Mouse (Mus musculus): ENCODE data around the gene Tex19.1. TPM values are rescaled to one million over a fixed set of nuclear protein-coding genes. Genes with fewer than 3 reads are reported as not detected.

Tex19.1 gene
- polyA plus RNA-seq, 1 experiment from 2014 or later = not detected

DNA sequence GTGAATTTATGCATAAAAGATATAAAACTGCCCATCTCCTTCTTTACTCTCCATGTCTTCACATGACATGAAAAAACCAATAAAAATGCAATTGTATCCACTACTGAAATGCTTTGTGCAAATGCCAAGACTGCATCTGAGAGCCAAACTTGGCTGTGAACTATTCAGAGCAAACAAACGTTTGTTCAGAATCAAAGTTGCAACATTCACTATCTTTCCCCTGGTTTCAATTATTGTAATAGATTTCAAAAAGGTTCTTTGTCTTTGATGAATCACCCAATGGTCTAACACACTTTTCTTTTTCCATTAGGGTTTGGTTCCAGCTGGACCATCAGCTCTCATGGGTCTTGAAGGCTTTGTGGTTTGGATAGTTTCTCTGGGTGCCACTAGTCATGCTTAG, 16.3 kb upstream of the Tex19.1 start:
- no peaks in the 10 kb centered on the region for H3K4me1 ChIP-seq (ENCODE audit: insufficient read depth, low read depth, low read length)
- DNase-seq (ENCODE audit: low spot score) = peak; percentile 36
- H3K9ac ChIP-seq (replicated peaks; ENCODE audit: low read depth) = no peak overlapping the region
- WGBS = 50% methylated on average over 1 of the region's 1 CpGs
- no peak overlapping the region for H3K4me2 ChIP-seq (replicated peaks; ENCODE audit: low read depth, low read length)
- no peaks in the 10 kb centered on the region for H3K27me3 ChIP-seq (replicated peaks; ENCODE audit: insufficient read depth, low read length)
- H3K4me3 ChIP-seq (ENCODE audit: low read depth, low read length) = no peak overlapping the region
- TF ChIP-seq CTCF (IDR thresholded peaks at IDR 0.05) (no peak), EP300 (IDR thresholded peaks at IDR 0.05) (no peak)
- no peak for ATAC-seq
- H3K9me3 ChIP-seq (ENCODE audit: low read length) = no peaks in the 10 kb centered on the region
- H3K36me3 ChIP-seq (ENCODE audit: insufficient read depth, low read length) = no peaks in the 10 kb centered on the region
- H3K27ac ChIP-seq (ENCODE audit: low read length) = no peak overlapping the region

DNA sequence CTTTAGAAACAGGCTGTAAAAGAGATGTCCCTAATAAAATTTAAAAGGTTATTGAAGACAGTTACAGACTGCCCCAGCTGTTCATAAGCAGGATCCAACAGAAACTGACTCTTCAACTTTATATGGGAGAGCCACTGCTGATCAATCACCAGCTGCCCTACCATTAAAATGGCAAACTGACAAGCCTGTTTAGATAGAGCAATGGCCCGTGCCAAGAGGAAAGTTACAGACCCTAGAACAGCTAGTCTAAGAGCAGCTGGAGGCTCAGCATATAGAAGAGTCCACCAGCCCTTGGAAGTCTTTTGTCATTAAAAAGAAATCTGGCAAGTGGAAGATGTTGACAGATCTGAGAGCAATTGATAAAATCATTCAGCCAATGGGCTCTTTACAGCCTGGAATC, 11.3 kb upstream of the Tex19.1 start:
- WGBS = 29% methylated on average over 1 of the region's 1 CpGs
- H3K9me3 ChIP-seq (ENCODE audit: low read length) = no peaks in the 10 kb centered on the region
- DNase-seq (ENCODE audit: low spot score) (no peak), ATAC-seq (no peak)
- no peak overlapping the region for H3K4me3 ChIP-seq (ENCODE audit: low read depth, low read length)
- H3K27ac ChIP-seq (ENCODE audit: low read length) = no peak overlapping the region
- H3K36me3 ChIP-seq (ENCODE audit: insufficient read depth, low read length) = no peaks in the 10 kb centered on the region
- TF ChIP-seq EP300 (IDR thresholded peaks at IDR 0.05) = no peak
- H3K4me1 ChIP-seq (ENCODE audit: insufficient read depth, low read depth, low read length) = no peaks in the 10 kb centered on the region
- H3K27me3 ChIP-seq (replicated peaks; ENCODE audit: insufficient read depth, low read length) = no peaks in the 10 kb centered on the region
- no peak overlapping the region for H3K9ac ChIP-seq (replicated peaks; ENCODE audit: low read depth)
- no peak overlapping the region for H3K4me2 ChIP-seq (replicated peaks; ENCODE audit: low read depth, low read length)

DNA sequence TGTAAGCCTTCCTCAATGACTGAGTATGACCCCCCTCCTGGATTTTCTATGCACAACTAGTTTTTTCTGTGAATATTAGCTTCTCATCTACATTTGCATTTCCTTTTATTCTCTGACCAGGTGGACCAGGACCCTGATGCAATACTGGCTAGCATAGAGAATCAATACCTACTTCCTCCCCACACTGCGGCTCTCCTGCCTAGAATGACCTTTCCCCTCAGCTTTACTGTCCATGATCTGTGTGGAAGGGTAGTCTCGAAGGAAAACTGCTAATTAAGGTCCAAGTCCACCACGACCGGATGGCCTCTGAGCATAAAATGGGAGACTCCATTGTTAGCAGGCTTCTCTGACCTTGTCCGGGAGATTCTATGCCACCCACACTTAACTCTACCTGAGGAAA, 8.3 kb upstream of the Tex19.1 start:
- TF ChIP-seq EP300 (IDR thresholded peaks at IDR 0.05) (no peak), CTCF (IDR thresholded peaks at IDR 0.05) (no peak)
- no peak overlapping the region for H3K4me3 ChIP-seq (ENCODE audit: low read depth, low read length)
- DNase-seq (ENCODE audit: low spot score) (no peak), ATAC-seq (no peak)
- 87% methylated on average over 5 of the region's 5 CpGs for WGBS
- H3K36me3 ChIP-seq (ENCODE audit: insufficient read depth, low read length) = no peaks in the 10 kb centered on the region
- H3K4me2 ChIP-seq (replicated peaks; ENCODE audit: low read depth, low read length) = no peak overlapping the region
- no peak overlapping the region for H3K27ac ChIP-seq (ENCODE audit: low read length)
- no peak overlapping the region for H3K9ac ChIP-seq (replicated peaks; ENCODE audit: low read depth)
- no peaks in the 10 kb centered on the region for H3K4me1 ChIP-seq (ENCODE audit: insufficient read depth, low read depth, low read length)
- no peaks in the 10 kb centered on the region for H3K27me3 ChIP-seq (replicated peaks; ENCODE audit: insufficient read depth, low read length)
- no peaks in the 10 kb centered on the region for H3K9me3 ChIP-seq (ENCODE audit: low read length)

DNA sequence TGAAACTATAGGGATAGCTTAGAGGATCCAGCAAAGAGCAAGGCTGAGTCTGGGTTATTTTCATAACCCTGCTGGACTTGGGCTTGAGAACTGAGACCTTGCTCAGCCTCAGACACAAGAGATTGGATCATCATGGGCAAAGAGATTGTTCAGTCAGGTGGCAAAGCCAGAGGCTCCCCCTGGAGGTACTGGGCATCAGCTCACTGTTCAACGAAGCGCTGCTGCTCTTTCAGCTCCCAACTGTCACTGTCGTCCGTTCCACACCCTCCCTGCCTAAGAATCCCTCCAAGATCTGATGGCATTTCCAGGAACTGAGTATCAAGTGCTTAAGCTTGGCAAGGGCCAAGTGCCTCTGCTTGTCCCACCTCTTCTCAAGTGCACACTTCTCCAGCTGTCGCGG, 7.2 kb upstream of the Tex19.1 start:
- H3K27me3 ChIP-seq (replicated peaks; ENCODE audit: insufficient read depth, low read length) = no peaks in the 10 kb centered on the region
- H3K9me3 ChIP-seq (ENCODE audit: low read length) = no peaks in the 10 kb centered on the region
- H3K4me3 ChIP-seq (ENCODE audit: low read depth, low read length) = no peak overlapping the region
- H3K4me2 ChIP-seq (replicated peaks; ENCODE audit: low read depth, low read length) = no peak overlapping the region
- no peak overlapping the region for H3K9ac ChIP-seq (replicated peaks; ENCODE audit: low read depth)
- ATAC-seq = no peak
- H3K27ac ChIP-seq (ENCODE audit: low read length) = no peak overlapping the region
- H3K36me3 ChIP-seq (ENCODE audit: insufficient read depth, low read length) = no peaks in the 10 kb centered on the region
- peak; percentile 23 for DNase-seq (ENCODE audit: low spot score)
- 38% methylated on average over 6 of the region's 6 CpGs for WGBS
- TF ChIP-seq EP300 (IDR thresholded peaks at IDR 0.05) = no peak
- peak; percentile 54 for TF ChIP-seq CTCF (IDR thresholded peaks at IDR 0.05)
- no peaks in the 10 kb centered on the region for H3K4me1 ChIP-seq (ENCODE audit: insufficient read depth, low read depth, low read length)

DNA sequence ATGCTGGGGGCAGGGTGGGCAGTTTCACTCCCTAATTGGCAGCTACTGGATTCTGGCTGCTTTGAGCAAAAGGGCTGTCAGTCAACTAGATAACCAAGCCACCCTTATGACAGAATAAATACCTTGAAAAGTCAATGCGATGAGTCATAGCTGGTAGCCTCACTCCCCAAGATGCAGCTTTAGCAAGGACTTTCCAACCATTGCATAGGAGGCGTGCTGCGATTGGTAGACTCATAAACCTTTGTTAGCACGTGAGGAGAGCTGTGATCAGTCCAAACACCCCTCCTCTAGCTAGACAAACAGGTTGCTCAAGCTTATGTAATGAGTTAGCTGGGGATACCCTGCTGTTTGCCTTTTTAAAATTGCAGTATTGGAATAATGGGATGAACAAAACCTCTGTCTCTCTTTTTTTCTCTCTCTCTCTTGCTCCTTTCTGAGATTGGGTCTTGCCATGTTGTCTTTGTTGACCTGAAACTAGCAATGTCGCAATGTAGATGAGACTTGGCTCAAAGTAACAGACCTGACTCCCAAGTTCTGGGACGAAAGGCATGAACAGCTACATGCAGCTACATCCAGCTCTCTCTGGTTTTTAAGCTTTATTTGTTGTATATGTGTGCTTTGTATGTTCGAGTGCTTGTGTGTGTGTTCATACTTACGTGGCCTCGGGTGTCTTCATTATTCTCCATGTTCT, 2.5 kb upstream of the Tex19.1 start:
- H3K27ac ChIP-seq (ENCODE audit: low read length) = no peak overlapping the region
- H3K4me1 ChIP-seq (ENCODE audit: insufficient read depth, low read depth, low read length) = no peaks in the 10 kb centered on the region
- no peak; the same call in 1 of the 2 replicates for ATAC-seq
- TF ChIP-seq EP300 (IDR thresholded peaks at IDR 0.05) (no peak), CTCF (IDR thresholded peaks at IDR 0.05) (no peak)
- no peaks in the 10 kb centered on the region for H3K36me3 ChIP-seq (ENCODE audit: insufficient read depth, low read length)
- no peaks in the 10 kb centered on the region for H3K27me3 ChIP-seq (replicated peaks; ENCODE audit: insufficient read depth, low read length)
- 61% methylated on average over 9 of the region's 9 CpGs for WGBS
- DNase-seq (ENCODE audit: low spot score) = peak; percentile 35
- H3K4me3 ChIP-seq (ENCODE audit: low read depth, low read length) = no peak overlapping the region
- H3K9me3 ChIP-seq (ENCODE audit: low read length) = no peaks in the 10 kb centered on the region
- H3K9ac ChIP-seq (replicated peaks; ENCODE audit: low read depth) = no peak overlapping the region
- no peak overlapping the region for H3K4me2 ChIP-seq (replicated peaks; ENCODE audit: low read depth, low read length)

DNA sequence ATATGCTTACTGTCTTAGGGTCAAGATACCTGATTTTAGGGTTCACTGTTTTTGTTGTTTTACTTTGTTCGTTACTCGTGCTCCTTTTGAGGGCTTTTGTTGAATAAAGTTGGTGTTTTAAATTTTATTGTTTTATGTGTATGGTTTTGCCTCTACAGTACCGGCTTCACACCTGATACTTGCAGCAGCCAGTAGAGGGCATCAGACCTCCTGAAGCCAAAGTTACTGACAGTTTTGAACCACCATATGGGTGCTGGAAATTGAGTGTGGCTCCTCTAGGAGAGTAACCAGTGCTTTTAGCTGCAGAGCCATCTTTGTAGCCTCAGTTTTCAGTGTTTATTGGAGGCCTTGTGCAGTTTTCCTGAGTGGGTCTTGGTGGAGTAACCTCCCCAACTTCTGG, 2.2 kb downstream of the Tex19.1 start:
- H3K9ac ChIP-seq (replicated peaks; ENCODE audit: low read depth) = no peak overlapping the region
- H3K4me2 ChIP-seq (replicated peaks; ENCODE audit: low read depth, low read length) = no peak overlapping the region
- H3K4me3 ChIP-seq (ENCODE audit: low read depth, low read length) = no peak overlapping the region
- DNase-seq (ENCODE audit: low spot score) (no peak), ATAC-seq (no peak)
- TF ChIP-seq CTCF (IDR thresholded peaks at IDR 0.05) = peak; percentile 43; the same call in 1 of the 2 replicates
- TF ChIP-seq EP300 (IDR thresholded peaks at IDR 0.05) = no peak
- H3K36me3 ChIP-seq (ENCODE audit: insufficient read depth, low read length) = no peaks in the 10 kb centered on the region
- H3K9me3 ChIP-seq (ENCODE audit: low read length) = no peaks in the 10 kb centered on the region
- H3K27ac ChIP-seq (ENCODE audit: low read length) = no peak overlapping the region
- no peaks in the 10 kb centered on the region for H3K4me1 ChIP-seq (ENCODE audit: insufficient read depth, low read depth, low read length)
- no peaks in the 10 kb centered on the region for H3K27me3 ChIP-seq (replicated peaks; ENCODE audit: insufficient read depth, low read length)
- 82% methylated on average over 3 of the region's 3 CpGs for WGBS
